Mouse (Mus musculus) embryonic facial prominence, embryonic 11.5 days (tissue): ENCODE results near the gene Cacna1s. TPM values are rescaled to one million over a fixed set of nuclear protein-coding genes. Genes with fewer than 3 reads are reported as not detected.
A peak's percentile ranks its signal among the peaks of the same experiment; 100 is the strongest.

ENCODE experiments used
- ATAC-seq: fragments of 200-750 bp; cut with Nextera tagmentation; replicated peaks from 2 replicates; pipeline ENCODE4 v1.8.0; 2017; ENCODE audit warnings: low read depth; ENCODE audit not compliant: insufficient number of reproducible peaks, low FRiP score, low TSS enrichment
- DNase-seq: peaks from one replicate; pipeline ENCODE4 v3.0.0-alpha.2; 2015; ENCODE audit warnings: low spot score
- H3K27ac ChIP-seq: fragments of 300-500 bp; sonication (generic); replicated peaks from 2 replicates; pipeline ENCODE4 v1.5.1; 2014; ENCODE audit warnings: mild to moderate bottlenecking, low read depth, low read length, control low read depth
- H3K27me3 ChIP-seq: fragments of 300-500 bp; sonication (generic); 2 replicates; pipeline ENCODE4 v1.6.1; 2014; ENCODE audit warnings: mild to moderate bottlenecking, low read length, moderate library complexity, mixed read lengths; ENCODE audit not compliant: control insufficient read depth, insufficient read depth
- H3K36me3 ChIP-seq: fragments of 300-500 bp; sonication (generic); replicated peaks from 2 replicates; pipeline ENCODE4 v1.6.1; 2014; ENCODE audit warnings: low read depth, mild to moderate bottlenecking, low read length, moderate library complexity, mixed read lengths; ENCODE audit not compliant: control insufficient read depth, insufficient read depth
- H3K4me1 ChIP-seq: fragments of 300-500 bp; sonication (generic); 2 replicates; pipeline ENCODE4 v1.6.1; 2014; ENCODE audit warnings: low read length, mixed read lengths; ENCODE audit not compliant: control insufficient read depth, insufficient read depth
- H3K4me2 ChIP-seq: fragments of 300-500 bp; sonication (generic); 2 replicates; pipeline ENCODE4 v1.6.1; 2014; ENCODE audit warnings: low read depth, mild to moderate bottlenecking, control low read depth, low read length, moderate library complexity
- H3K4me3 ChIP-seq: fragments of 300-500 bp; sonication (generic); 2 replicates; pipeline ENCODE4 v1.5.1; 2014; ENCODE audit warnings: low read depth, low read length, control low read depth
- H3K9ac ChIP-seq: fragments of 300-500 bp; sonication (generic); replicated peaks from 2 replicates; pipeline ENCODE4 v1.6.1; 2014; ENCODE audit warnings: mild to moderate bottlenecking, control low read depth, low read length
- H3K9me3 ChIP-seq: fragments of 300-500 bp; sonication (generic); replicated peaks from 2 replicates; pipeline ENCODE4 v1.6.1; 2016; ENCODE audit warnings: mild to moderate bottlenecking, low read length, inconsistent platforms, mixed read lengths; ENCODE audit not compliant: control insufficient read depth
- WGBS: fragments of 180-500 bp; shearing (Covaris S2); extraction: QIAGEN DNeasy Blood & Tissue Kit; methylation state at CpG from one replicate; pipeline ENCODE4 v1.1.7; 2014; 5-methylcytosine and 5-hydroxymethylcytosine counted together
- polyA plus RNA-seq: library from polyadenylated mRNA; unstranded; fragments of >200 nt; fragmentation: Nextera tagmentation; extraction: Ambion mirVana; gene quantifications from 2 replicates; pipeline ENCODE4 v1.2.1, GENCODE M21; 2014

Cacna1s gene
- polyA plus RNA-seq, 1 experiment from 2014 or later = 0.10 TPM

- Histone ChIP-seq H3K27me3 (no peaks in the 10 kb centered on the region), H3K9me3 (no peaks in the 10 kb centered on the region), H3K4me1 (no peaks in the 10 kb centered on the region), H3K36me3 (peaks cover 4% of the 10 kb centered on the region), H3K27ac (no peak overlapping the region; the same call in 1 of the 2 replicates), H3K4me3 (no peak overlapping the region), H3K4me2 (no peak overlapping the region), H3K9ac (no peak overlapping the region)
- DNase-seq = peak; percentile 59
- ATAC-seq = peak; percentile 61; the same call in 1 of the 2 replicates
- WGBS = 49% methylated on average over 2 of the region's 2 CpGs
These were observed 35.2 kb upstream of the Cacna1s start for GRCm38 (mm10) chr1:136017307-136017706.

- Histone ChIP-seq H3K9me3 (no peaks in the 10 kb centered on the region), H3K4me3 (peak overlapping the region; percentile 74), H3K27ac (peak overlapping the region; percentile 68; the same call in 1 of the 2 replicates), H3K4me2 (peak overlapping the region; percentile 87), H3K36me3 (peaks cover 4% of the 10 kb centered on the region), H3K9ac (peak overlapping the region; percentile 83), H3K4me1 (no peaks in the 10 kb centered on the region), H3K27me3 (no peaks in the 10 kb centered on the region)
- ATAC-seq (peak; percentile 98), DNase-seq (peak; percentile 99)
- 0% methylated on average over 22 of the region's 22 CpGs for WGBS
These were observed 34.6 kb upstream of the Cacna1s start for GRCm38 (mm10) chr1:136017907-136018313.

GRCm38 (mm10) chr1:136018390-136019189, 34.0 kb upstream of the Cacna1s start:
- ATAC-seq = peak; percentile 36
- H3K4me2 ChIP-seq = peak overlapping the region; percentile 87
- peak; percentile 56 for DNase-seq
- peak overlapping the region; percentile 83 for H3K9ac ChIP-seq
- peak overlapping the region; percentile 68 for H3K27ac ChIP-seq
- H3K9me3 ChIP-seq = no peaks in the 10 kb centered on the region
- H3K27me3 ChIP-seq = no peaks in the 10 kb centered on the region
- peak overlapping the region; percentile 74 for H3K4me3 ChIP-seq
- H3K36me3 ChIP-seq = peaks cover 4% of the 10 kb centered on the region
- no peaks in the 10 kb centered on the region for H3K4me1 ChIP-seq
- 5% methylated on average over 24 of the region's 24 CpGs for WGBS

GRCm38 (mm10) chr1:136030201-136030600, 22.3 kb upstream of the Cacna1s start:
- WGBS = 55% methylated on average over 7 of the region's 7 CpGs
- DNase-seq = peak; percentile 26
- H3K4me3 ChIP-seq = no peak overlapping the region
- no peak overlapping the region for H3K27ac ChIP-seq
- H3K4me1 ChIP-seq = no peaks in the 10 kb centered on the region
- no peaks in the 10 kb centered on the region for H3K27me3 ChIP-seq
- no peaks in the 10 kb centered on the region for H3K9me3 ChIP-seq
- no peak overlapping the region for H3K9ac ChIP-seq
- no peak overlapping the region for H3K4me2 ChIP-seq
- peaks cover 10% of the 10 kb centered on the region for H3K36me3 ChIP-seq
- ATAC-seq = no peak

- no peak for DNase-seq
- Histone ChIP-seq H3K4me3 (no peak overlapping the region), H3K27ac (no peak overlapping the region), H3K4me1 (no peaks in the 10 kb centered on the region), H3K36me3 (peaks cover 10% of the 10 kb centered on the region), H3K9me3 (no peaks in the 10 kb centered on the region), H3K9ac (no peak overlapping the region), H3K27me3 (no peaks in the 10 kb centered on the region), H3K4me2 (no peak overlapping the region)
- ATAC-seq = no peak
- WGBS = 77% methylated on average over 6 of the region's 8 CpGs
These were observed 20.9 kb upstream of the Cacna1s start for GRCm38 (mm10) chr1:136031697-136032096.

GRCm38 (mm10) chr1:136032961-136033360, 19.6 kb upstream of the Cacna1s start:
- Histone ChIP-seq H3K9me3 (no peaks in the 10 kb centered on the region), H3K27ac (no peak overlapping the region), H3K4me2 (no peak overlapping the region), H3K27me3 (no peaks in the 10 kb centered on the region), H3K4me3 (no peak overlapping the region), H3K4me1 (no peaks in the 10 kb centered on the region), H3K9ac (no peak overlapping the region), H3K36me3 (peaks cover 5% of the 10 kb centered on the region)
- ATAC-seq (no peak), DNase-seq (no peak)
- 64% methylated on average over 7 of the region's 7 CpGs for WGBS

- H3K36me3 ChIP-seq = no peaks in the 10 kb centered on the region
- 66% methylated on average over 5 of the region's 5 CpGs for whole genome bisulfite sequencing
- H3K9ac ChIP-seq = no peak overlapping the region
- ATAC-seq (no peak), DNase-seq (no peak)
- H3K4me1 ChIP-seq = no peaks in the 10 kb centered on the region; the same call in 1 of the 2 replicates
- H3K4me2 ChIP-seq = no peak overlapping the region
- no peaks in the 10 kb centered on the region for H3K9me3 ChIP-seq
- no peak overlapping the region for H3K27ac ChIP-seq
- no peak overlapping the region for H3K4me3 ChIP-seq
- H3K27me3 ChIP-seq = no peaks in the 10 kb centered on the region
These were observed 13.6 kb upstream of the Cacna1s start for GRCm38 (mm10) chr1:136038746-136039538.
